Mouse (Mus musculus) C2C12 (cell line): Measurements from ENCODE around the gene Hcrtr1.
A peak's percentile ranks its signal among the peaks of the same experiment; 100 is the strongest.

Experiments
- CEBPB ChIP-seq: IDR thresholded peaks from one replicate; pipeline ENCODE4 v1.6.1; 2011; ENCODE audit warnings: low read depth, mild to moderate bottlenecking, control low read depth, moderate library complexity
- CTCF ChIP-seq: IDR thresholded peaks from one replicate; pipeline ENCODE4 v1.5.1; 2011; ENCODE audit not compliant: control insufficient read depth, insufficient read depth, insufficient read length
- MAX ChIP-seq: IDR thresholded peaks from one replicate; pipeline ENCODE4 v1.6.1; 2011; ENCODE audit warnings: mild to moderate bottlenecking, control low read depth
- MYOD1 ChIP-seq: IDR thresholded peaks from one replicate; pipeline ENCODE4 v1.6.1; 2011; ENCODE audit warnings: low read depth; ENCODE audit not compliant: control insufficient read depth, insufficient read length

DNA sequence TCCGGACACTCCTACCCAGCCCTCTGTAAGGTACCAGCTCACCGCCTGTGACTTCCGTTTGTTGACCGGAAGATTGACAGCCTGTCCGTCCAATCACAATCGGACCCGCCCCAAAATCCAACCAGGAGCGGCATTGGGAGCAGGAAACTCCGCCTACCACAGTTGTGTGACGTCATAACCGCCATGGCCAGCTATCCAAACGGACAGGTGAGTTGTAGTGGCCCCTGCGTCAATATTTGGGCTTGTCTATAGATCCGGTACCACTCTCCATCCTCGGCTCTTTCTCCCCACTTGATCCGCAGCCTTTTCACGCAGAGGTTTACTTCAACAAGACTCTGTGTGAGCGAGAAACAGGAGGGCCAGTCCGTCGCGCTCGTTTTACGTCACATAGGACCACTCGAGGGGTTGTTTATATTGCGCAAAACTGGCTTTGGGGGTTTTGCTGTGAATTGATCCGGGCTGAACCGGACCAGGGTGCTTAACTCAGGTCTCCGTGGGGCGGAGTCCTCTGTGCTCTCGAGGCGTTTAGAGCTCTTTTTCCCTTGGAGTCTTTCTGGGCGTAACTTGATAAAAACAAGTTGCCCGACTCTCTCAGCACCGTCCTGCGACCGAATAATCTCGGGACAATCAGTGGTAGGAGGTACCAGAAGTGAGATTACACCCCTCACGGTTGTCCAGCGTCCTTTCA, 31.6 kb downstream of the Hcrtr1 start:
- TF ChIP-seq MYOD1 = no peak
- no peak for TF ChIP-seq CTCF
- no peak for TF ChIP-seq MAX
- peak; percentile 72 for TF ChIP-seq CEBPB
